Mouse (Mus musculus) lung, postnatal 10 days (tissue): ENCODE measurements at regions not wholly inside any gene's neighbourhood (a gene's known extent, or its start where the extent isn't known, plus 50 kb on each side); places are given as distances from the start of the nearest gene placed in this dataset.

Source experiments
- DNase-seq: peaks from one replicate; pipeline ENCODE4 v3.0.0; 2021

DNA sequence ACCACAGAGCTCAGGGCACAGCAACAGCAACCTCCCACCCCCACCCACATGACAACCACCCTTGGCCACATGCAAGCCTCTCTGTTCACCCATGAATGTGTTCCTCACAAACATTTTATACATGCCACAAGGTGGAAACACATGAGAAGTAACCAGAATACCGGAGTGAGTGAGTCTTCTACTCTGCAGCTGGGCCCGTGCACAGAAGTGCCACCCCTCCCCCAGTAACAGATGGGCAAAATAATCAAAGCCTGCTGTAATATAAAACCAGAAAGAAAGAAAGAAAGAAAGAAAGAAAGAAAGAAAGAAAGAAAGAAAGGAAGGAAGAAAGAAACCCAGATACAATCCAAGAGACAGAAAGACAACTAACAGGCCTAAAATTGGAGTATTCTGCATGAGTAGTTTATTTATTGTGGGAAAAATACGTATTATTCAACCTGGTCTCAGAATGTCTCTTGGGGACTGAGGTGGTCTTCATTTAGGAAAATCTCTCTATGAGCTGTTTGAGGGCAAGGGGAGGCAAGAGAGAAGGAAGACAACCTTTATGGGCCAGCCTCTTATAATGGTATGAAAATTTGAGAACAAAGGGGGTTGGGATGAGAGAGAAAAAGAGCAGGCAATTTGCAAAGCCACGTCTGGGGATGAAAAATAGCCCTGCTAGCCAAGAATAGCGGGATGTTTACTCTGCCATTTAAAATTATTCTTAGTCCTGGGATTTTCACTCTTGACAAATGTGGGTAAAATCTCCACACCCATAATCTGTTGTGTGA, 160.2 kb downstream of the Sox4 start:
- DNase-seq, result no peak

DNA sequence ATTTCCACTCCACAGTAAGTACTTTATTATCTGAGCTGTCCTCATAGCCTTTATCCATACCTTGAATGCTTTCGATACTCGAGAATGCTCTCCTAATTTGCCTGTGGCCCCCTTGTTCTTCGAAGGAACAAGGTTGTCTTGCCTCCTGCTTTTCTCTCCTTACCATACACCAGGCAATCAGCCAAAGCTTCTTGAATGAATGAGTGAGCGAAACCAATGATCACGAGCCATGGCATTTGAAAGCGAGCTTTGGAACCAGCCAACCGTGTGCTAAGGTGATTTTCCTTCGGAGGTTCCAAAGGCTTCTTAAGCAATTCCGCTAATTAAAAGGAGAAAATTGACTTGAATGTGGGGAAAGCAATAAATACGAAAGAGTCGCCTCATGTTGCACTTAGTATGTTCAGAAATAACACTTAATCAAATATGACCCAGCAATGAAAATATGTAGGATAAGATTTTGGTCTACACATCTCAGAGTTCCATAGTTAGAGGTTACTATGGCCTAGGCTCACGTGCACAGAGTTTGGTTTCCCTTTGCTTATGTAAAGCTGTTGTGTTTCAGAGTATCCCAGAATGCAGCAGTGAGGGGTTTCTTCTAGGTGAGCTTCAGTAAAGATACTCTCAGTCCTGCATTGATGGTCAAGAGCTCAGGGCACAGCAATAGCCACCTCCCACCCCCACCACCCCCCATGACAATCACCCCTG, 160.9 kb downstream of the Sox4 start:
- DNase-seq, result no peak

DNA sequence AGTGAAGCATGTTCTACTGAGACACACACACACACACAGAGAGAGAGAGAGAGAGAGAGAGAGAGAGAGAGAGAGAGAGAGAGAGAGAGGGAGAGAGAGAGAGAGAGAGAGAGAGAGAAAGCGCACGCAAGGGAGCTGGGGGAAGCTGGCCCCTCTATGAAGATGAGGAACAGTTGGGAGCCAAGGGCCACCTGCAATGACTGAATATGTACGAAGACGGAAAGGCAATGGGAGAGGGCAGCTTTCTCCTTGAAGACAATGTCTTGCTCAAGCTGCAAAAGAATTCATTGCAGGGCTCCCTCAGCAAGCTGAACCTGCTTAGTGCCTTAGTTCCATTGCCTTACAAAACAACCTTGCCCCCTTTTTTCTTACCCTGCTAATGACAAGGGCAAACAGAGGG, 163.1 kb downstream of the Sox4 start:
- DNase-seq, result no peak

DNA sequence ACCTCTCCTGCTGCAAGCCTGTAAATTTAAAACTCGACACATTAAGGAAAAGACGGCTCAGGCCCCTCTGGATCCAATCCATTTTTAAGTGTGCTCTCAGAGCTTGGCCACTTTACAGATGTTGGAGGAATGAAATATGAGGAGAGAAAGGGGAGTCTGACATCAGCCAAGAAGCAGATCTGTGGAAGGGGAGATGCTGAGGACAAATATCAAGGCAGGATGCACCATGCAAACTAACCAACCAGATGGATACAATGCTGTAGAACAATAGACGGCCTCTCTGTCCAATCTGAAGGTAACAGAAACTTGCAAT, 166.2 kb downstream of the Sox4 start:
- DNase-seq, result peak; percentile 20

DNA sequence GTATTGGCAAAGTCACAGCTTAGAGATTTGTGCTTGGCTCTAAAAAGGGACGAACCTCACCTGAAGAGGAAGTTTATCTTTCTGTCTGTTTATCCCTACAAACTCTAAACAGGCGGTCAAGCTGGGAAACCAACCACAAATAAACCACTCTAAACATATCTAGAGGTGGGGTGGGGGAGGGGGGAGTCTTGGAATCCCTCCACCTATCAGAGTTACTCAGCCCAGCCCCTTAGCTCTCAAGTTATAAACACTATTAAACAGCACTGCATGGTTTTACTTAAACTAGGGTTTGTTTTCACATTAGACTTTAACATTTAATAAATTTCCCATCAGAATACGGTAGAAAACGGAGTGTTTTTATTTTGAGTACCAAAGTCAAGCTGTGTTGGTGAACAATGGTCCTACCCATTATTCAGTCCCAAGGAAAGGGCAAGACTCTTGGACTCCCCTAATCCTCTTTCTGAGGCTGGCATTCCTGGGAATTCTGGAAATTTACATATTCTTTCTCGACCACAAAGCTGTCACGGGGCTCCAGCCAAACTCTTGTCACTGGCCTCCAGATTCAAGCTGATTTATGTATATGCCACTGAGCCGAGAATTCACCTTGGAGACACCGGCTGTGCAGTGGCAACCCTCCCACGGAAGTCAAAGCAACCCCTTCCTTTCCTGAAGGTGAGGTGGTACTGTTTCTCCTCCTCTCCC, 166.7 kb downstream of the Sox4 start:
- no peak for DNase-seq

DNA sequence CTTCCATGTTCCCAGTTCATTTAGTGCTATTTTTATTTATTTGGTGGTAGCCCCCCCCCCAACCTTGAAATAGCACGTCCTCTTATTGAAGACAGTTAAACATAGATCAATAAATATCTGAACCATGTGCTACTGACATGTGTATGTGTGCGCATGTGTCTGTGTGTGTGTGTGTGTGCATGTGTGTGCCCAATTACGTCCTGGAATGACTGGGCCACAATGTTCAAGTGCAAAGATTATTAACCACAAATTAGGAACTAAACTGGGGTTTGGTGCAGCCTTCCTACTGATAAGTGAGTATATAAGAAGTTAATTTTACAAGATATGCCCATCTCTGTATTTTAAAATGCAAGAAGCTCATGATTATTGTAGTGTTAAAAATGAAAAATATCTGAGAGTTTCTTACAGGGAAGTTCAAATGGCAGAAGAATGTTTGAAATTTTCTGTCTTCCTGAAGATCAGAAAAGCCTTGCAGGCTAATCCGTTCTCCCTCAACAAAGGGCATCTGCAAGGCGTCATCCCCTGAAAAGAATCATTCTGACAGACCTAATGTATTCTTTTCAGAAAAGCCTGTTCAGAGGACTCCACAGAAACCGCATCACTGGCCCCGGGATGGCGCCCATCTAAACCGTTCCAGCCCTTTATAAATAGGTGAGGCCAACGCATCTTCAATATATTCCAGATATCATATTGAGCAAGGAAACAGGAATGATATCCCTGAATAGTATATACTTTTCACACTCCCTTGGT, 170.8 kb downstream of the Sox4 start:
- DNase-seq, result no peak

DNA sequence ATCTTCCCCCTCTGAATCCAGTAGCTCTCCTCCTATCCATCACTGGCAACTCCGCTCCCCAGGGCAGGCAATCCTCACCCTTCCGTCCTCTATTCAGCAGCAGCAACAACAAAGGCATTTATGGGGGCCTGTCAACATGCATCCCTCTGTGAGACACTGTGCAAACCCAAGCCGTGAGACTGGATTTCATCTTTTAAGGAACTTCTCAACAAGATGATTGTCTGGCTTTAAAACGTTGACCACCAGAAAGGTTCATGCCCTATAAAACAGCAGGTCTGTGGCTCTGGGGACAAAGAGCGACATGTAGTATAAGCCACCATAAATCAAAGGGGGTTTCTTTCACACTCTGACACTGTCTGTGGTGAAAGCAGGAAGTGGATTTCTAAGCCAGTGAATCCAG, 171.4 kb downstream of the Sox4 start:
- no peak for DNase-seq

DNA sequence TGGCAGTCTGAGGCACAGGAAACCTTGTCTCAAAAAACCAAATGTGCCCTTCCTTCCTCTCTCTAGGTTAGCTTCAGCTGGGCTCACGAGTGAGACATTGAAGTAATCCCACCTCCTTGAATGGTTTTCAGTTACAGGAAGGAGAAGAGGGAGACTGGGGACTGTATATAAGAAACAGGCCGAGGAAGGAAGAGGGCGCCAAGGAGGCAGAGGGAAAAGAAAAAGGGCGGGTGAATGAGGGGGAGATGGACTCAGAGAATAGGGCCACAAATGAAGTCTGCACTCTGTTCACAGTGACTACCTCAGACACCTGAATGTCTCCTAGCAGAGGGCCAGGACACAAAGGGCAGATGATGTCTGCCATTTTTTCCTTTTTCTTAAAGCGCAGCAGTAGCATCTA, 171.9 kb downstream of the Sox4 start:
- no peak for DNase-seq

DNA sequence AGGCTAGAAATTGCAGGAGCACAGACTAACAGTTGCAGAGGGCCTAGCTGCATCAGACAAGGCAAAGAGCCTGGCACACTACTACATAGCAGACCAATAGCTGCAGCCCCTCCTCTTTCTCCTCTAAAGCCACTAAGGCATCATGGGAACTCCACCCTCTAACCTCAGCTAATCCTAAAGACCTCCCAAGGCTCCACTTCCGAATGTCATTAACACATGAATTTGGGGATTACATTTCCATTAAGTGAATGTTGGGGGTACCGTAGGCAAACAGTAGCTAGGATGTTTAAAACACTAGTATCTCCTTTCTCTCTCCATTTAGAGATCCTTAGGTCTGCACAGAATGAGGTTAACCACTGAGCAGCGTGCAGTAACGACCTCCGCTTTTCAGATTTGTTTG, 173.1 kb downstream of the Sox4 start:
- no peak for DNase-seq

DNA sequence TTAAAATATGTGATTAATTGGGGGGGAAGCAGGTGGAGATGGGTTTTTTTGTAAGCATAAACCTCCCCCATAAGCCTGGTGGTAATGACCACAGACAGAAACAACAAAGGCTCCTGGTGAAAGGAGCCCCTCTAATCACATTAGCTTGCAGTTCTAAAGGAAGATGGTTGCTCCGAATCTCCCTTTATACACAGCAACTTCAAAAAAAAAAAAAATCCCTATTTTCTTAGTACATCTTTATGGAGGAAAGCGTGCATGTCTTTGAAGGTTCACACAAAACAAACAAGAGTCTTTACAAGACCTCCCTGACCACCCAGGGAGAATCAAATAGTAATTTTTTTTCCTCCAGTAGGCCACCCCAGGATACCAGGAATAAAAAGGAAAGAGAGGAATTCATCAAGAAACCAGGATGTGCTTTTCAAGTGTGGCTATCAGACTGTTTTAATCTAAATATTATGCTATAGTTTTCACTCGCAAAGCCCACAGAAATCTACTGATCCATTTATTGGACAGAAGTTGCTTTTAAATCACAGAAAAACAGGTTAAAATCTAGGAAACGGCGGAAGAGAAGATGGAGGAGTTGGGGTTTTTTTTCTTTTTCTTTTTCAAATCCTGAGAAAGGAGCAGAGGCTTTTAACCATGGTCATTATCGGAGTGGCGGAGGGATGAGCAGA, 178.2 kb downstream of the Sox4 start:
- no peak for DNase-seq

DNA sequence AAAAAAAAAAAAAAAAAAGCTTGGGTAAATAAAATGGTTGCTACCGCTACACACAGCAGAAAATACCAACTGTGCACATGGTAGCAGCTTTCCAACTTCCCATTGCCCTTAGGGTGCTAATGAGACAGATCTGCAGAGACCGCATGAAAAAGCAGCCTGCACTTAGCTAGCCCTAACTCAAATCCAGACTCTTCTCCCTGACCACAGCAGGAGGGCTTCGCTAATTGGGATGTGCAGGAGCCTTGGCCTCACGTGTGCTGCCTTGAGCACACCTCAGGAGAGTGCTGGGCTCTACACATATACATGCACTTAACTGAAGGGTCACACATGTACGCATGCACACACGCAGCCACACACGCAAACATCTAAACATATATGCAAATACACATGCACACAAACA, 178.9 kb downstream of the Sox4 start:
- DNase-seq, result no peak

DNA sequence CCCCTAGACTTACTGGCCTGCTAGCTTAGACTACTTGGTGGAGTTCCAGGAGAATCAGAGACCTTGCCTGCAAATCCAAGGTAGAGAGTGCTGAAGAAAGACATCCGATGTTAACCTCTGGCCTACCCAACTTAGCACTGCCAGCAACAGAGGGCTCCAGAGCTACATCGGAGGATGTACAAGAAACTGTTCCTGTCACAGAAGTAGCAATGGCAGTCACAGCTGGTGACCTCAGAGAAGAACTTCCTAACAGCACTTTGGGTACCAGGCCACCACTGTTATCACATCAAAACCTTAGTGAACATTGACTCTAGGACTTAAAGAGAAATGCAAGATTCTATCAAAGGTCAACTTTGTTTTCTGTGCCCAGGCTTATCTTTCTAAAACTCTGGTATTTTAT, 180.0 kb downstream of the Sox4 start:
- no peak for DNase-seq

DNA sequence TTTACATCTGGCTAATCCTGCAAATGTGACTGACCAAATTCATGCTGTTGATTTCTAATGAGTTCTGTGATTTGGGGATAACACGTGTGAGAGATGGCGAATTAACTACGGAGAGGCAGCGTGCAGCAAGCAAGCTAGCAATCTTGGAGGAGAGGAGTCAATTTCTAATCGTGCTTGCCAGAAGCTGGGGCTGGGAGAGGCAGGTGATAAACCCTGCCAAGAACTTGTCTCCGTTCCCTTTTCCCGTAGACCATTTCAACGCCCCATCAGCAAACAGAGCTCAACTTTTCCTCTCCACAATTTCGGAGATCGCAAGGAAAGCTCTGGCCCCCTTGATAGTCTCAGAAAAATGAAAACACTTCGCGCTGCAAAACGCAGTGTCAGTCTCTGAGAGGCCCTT, 183.0 kb downstream of the Sox4 start:
- DNase-seq, result peak; percentile 8

DNA sequence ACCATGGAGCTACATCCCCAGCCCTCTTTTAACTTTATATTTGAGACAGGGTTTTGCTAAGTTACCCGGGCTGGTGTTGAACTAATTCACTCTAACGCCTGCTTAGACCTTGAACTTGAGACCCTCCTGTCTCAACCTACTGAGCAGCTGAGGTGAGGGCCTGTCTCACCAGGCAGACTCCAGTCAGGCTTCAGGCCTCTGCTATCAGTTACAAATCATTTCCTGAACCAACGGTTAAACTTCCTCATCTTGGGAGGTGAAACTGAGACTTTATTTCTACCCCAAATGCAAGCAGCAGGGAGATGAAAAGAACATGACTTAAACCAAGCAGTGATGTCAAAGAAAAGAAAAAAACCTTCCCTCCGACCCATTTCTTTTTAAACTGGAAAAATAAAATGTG, 183.5 kb downstream of the Sox4 start:
- no peak for DNase-seq

DNA sequence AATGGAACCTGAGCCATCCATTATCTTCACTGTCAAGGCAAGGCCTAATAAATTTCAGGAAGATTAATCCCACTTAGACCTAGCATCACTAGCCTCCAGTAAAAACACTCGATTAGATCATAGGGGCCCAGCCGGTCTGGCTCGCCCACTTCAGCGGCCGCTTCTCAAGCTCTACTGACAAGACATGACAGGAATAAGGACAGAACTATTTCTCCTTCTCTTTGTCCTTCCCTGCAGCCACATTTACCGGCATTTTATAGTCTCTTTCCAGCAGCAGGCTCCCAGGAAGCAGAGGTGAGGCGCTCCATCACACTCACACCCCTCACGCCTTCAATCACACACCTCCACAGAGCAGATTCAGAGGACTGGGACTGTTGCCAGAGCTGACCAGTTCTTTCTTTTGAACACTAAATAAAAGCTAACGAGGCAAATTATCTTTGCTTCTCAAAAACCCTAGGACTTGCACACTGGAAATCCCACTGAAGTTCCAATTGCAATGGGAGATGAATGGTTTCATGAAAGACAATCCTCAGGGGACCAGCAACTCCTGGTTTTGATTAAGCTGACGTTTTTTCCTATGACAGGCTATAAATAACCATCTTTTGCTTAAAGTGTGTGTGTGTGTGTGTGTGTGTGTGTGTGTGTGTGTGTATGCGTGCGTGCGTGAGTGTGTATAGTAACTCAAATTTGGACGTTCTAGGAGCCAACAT, 184.6 kb downstream of the Sox4 start:
- DNase-seq, result no peak

DNA sequence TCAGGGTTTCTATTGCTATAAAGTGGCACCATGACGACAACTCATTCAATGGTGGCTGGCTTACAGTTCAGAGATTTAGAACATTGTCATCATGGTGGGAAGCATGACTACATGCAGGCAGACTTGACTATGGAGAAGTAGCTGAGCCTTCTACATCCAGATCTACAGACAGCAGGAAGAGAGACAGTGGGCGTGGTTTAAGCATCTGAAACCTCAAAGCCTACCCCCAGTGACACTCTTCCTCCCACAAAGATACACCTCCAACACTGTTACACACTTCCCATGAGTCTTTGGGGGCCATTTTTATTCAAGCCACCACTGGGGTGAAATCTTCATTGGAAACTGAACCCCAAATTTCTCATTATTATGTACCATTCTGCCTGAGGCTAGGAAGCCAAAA, 191.0 kb downstream of the Sox4 start:
- DNase-seq, result no peak

DNA sequence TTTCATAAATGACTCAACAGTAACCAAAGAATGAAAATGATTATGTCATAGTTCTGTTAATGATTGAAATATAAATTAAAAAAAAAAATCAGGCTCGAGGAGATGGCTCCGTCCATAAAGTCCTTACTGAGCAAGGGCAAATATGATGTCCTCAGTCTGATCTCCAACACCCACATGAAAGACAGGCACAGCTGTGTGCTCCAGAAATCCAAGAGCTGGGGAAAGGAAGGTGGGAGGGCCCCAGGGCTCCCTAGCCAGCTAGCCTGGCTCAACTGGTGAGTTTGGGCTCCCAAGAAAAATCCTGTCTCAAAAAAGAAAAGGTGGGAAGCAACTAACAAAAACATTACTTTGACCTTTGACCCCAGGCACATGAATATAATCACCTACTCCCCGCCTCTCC, 194.5 kb downstream of the Sox4 start:
- DNase-seq, result no peak

DNA sequence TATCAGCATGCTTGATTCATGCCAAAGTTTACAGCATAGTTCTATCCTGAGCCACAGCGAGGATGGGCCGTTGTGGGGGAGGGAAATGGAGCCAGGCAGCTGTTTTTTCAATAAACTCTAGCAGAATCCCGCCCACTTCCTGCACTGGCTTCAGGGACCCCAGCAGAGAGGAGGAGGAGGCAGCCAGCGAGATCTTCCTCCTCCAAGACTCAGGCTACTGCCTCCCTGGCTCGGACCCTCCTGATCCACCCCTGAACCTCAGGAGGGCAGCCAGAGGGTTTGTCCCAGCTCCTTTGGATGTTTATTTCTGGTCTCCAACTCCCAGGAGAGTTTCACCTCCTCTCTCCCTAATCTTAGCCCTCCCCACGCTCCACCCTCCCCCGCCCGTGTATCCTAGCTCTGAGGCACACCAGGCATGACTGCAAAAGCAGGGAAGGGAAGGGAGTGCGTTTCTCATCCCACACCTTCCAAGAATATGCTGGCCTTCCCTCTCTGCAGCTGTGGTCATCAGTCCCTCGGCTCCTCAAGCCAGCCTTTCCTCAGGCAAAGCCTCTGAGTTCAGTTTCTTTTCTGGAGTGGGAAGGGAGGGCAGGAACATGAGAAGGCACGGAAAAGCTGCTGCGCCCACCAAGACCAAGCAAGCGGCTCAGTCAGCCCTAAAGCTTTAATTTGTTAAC, 195.5 kb downstream of the Sox4 start:
- peak; percentile 95 for DNase-seq

DNA sequence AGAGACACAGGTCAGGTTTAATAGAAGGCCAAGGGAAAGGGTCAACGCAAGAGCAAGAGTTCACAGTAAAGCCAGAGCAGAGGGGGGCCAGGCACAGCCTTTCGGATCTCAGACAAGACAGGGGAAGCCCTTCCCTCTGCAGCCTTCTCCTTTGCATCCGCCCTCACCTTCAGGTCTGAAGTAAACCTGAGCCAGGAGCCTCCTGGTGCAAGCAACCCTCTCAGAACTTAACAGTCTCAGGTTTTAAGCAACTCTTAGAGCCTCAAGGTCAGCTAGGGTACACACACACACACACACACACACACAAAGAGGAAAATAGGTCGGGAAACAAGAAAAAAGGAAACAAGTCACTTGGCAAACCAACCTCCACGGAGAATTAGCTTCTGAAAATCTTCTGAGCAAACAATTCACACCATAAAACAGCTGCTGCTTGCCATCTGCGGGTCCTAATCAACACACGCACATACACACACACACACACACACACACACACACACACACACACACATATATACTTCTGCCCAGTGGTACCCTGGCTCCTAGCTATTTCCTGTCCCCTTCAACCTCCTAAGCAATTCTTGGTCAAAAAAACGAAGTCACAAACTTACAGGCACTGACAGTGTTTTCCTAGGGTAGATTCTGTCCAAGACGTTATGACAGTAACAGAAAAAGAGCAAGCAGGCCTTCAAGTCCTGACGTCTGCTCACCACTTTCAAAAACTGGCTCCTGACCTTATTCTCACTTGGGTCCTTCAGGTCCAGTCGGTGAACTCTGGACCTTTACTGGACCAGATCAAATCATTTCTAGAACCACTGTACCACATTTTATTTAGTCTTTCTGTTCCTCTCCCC, 196.4 kb downstream of the Sox4 start:
- peak; percentile 35 for DNase-seq

DNA sequence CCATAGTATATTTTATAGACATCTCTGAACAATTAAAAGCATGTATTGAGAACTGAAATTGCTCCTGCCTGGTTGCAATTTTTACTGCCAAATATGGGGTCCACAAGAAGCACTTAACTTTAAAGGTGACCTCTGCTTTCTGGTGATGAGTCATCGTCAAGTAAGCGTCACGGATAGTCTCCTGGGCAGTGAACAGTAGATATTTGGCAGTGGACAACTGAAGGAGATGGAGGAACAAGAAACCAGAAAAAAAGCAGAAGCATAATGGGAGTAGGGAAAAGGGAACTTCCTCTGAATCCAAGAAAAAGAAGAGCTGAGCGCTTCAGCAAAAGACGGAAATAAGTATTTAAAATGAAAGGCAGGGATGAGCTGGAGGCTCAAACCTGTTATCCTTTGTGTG, 199.3 kb downstream of the Sox4 start:
- DNase-seq, result no peak
